19 mouse cellular contexts compared by ENCODE assay signal in genomic region chr1:91918257-91918800, GRCm38 (mm10).
"Had no signal": no experiment of that assay in that cellular context is flagged by ENCODE, and none has a peak within 500 bp of the region (broad histone marks: within the 10 kb centered on the region; RNA-seq: fewer than 3 reads in every experiment).

No protein-coding gene starts in this region.

- H3K4me3 ChIP-seq: liver, embryonic 15.5 days; lung, embryonic 15.5 days; megakaryocyte, embryonic 14.5 days; midbrain, embryonic 13.5 days; midbrain, embryonic 15.5 days; neural tube, embryonic 13.5 days; neural tube, embryonic 15.5 days had no signal

- H3K4me2 ChIP-seq: liver, embryonic 15.5 days; lung, embryonic 15.5 days; midbrain, embryonic 11.5 days; midbrain, embryonic 13.5 days; midbrain, embryonic 15.5 days; neural tube, embryonic 13.5 days; neural tube, embryonic 15.5 days had no signal

- H3K27ac ChIP-seq: liver, embryonic 15.5 days; lung, embryonic 15.5 days; macrophage; midbrain, embryonic 13.5 days; midbrain, embryonic 15.5 days; neural tube, embryonic 13.5 days; neural tube, embryonic 15.5 days had no signal

- H3K27me3 ChIP-seq: liver, embryonic 15.5 days; lung, embryonic 15.5 days; midbrain, embryonic 13.5 days; midbrain, embryonic 15.5 days; neural tube, embryonic 13.5 days; neural tube, embryonic 15.5 days had no signal

- DNase-seq: liver, postnatal 0 days; lung, adult 2 months; lung, postnatal 36 days; right cerebral cortex, postnatal 14 days; right cerebral cortex, postnatal 4 days; spleen, adult 18-20 months; thymus, adult 18-20 months; thymus, postnatal 14 days; thymus, postnatal 36 days had no signal

- ATAC-seq: liver, postnatal 0 days; lung, postnatal 0 days; midbrain, embryonic 13.5 days; midbrain, embryonic 15.5 days had no signal

- H3K36me3 ChIP-seq: liver, embryonic 15.5 days; lung, embryonic 15.5 days; midbrain, embryonic 13.5 days; midbrain, embryonic 15.5 days; neural tube, embryonic 13.5 days; neural tube, embryonic 15.5 days had no signal
